Mouse (Mus musculus): ENCODE results near the gene H2-T23. TPM values are rescaled to one million over a fixed set of nuclear protein-coding genes. Genes with fewer than 3 reads are reported as not detected.

The H2-T23 gene
- polyA plus RNA-seq, 1 experiment from 2014 or later: 7.2 TPM

DNA sequence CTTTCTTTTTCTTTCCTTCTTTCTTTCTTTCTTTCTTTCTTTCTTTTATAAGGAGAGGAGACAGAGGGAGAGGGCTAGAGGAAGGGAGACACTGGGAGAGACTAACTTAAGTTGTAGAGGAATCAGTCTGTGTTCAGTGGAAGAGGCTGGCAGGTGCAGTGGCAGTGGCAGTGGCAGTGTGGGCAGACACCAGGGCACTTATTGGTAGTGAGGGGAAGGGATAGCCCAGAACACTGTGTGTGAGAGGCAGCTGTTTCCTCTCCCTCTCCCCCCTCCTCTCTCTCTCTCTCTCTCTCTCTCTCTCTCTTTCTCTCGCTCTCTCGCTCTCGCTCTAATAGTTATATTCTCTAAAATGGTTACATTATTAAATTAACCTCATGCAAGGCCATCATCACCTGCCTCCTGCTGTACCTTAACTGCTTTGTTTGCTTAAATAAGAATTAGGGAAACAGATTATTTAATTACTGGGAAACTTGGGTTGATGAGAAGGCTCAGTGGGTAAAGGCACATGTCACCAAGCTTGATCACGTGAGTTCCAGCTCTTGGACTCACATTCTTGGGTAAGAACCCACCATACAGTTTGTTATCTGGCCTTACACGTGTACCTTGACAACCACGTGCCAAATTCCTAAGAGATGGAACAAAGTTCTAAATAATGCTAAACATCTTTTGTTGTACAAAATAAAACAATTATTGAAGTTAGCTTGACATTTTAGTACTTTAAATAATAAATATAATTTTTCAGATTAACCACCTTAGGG lies 33.9 kb downstream of the H2-T23 start:
- Histone ChIP-seq H3K27ac (ENCODE audit: low read length) (no peak overlapping the region), H3K27me3 (ENCODE audit: control insufficient read depth, insufficient read depth, low read depth, low read length) (no peaks in the 10 kb centered on the region), H3K9ac (ENCODE audit: low read length) (no peak overlapping the region), H3K4me2 (ENCODE audit: low read depth, low read length) (no peak overlapping the region), H3K9me3 (ENCODE audit: control insufficient read depth, low read length) (no peaks in the 10 kb centered on the region), H3K4me3 (ENCODE audit: low read length) (no peak overlapping the region), H3K36me3 (ENCODE audit: control insufficient read depth, insufficient read depth, low read length) (no peaks in the 10 kb centered on the region), H3K4me1 (replicated peaks; ENCODE audit: control insufficient read depth, insufficient read depth, low read length) (peaks cover 16% of the 10 kb centered on the region)
- no peak for ATAC-seq (ENCODE audit: low read depth)
- 82% methylated on average over 6 of the region's 6 CpGs for WGBS

DNA sequence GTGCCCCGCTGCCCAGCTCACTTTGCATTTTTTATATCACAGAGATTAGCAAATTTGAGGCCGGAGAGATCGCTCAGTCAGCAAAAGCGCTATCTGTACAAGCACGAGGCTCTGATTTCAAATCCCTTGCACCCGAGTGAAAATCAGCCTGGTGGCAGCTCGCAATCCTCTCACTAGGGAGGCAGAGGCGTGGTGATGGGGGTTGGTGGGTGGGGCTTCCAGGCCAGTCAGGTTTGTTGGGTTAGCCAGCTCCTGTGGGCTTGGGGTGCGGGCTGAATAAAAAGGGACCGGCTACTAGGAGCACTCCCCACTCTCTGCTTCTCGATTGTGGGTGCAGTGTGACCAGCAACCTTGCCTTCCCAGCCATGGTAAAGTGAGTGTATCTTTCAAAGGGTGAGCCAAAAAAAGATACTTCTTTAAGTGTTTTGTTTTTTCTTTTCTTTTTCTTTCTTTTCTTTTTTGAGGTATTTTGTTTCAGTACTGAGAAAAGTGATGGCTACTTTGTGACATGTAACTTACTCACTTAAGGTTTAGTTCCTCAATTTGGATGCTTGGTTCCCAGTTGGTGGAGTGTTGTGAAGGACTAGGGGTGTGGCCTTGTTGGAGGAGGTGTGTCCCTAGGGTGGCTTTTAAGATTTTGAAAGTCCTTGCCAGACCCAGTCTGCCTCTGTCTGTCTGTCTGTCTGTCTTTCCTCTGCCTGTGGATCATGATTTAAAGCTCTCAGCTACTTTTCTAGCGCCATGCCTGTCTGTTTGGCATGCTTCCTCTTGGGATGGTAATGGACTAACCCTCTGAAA lies 34.7 kb downstream of the H2-T23 start:
- ATAC-seq (ENCODE audit: low read depth): no peak
- Histone ChIP-seq H3K4me1 (replicated peaks; ENCODE audit: control insufficient read depth, insufficient read depth, low read length) (peaks cover 16% of the 10 kb centered on the region), H3K4me3 (ENCODE audit: low read length) (no peak overlapping the region), H3K9me3 (ENCODE audit: control insufficient read depth, low read length) (no peaks in the 10 kb centered on the region), H3K36me3 (ENCODE audit: control insufficient read depth, insufficient read depth, low read length) (no peaks in the 10 kb centered on the region), H3K27ac (ENCODE audit: low read length) (no peak overlapping the region), H3K4me2 (ENCODE audit: low read depth, low read length) (no peak overlapping the region), H3K9ac (ENCODE audit: low read length) (no peak overlapping the region), H3K27me3 (ENCODE audit: control insufficient read depth, insufficient read depth, low read depth, low read length) (no peaks in the 10 kb centered on the region)
- 44% methylated on average over 12 of the region's 12 CpGs for WGBS

DNA sequence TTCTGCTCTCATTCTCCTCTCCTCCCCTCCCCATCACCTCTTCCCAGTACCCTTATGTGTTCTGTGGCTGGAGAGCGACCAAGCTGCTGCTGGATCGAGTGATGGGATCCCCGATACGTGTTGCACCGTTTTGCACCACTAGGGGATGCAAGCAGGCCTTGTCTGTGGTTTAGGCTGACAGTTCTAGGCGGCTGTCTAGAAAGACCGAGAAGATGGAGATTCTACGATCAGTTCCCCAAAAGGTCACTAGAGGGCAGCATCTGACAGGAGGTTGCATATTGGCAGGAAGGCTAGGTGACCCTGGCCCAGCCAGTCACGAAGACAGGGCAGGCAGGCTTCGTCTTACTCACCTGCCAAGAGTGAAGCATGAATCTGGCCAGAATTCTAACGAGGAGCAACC lies 35.7 kb downstream of the H2-T23 start:
- Histone ChIP-seq H3K4me1 (replicated peaks; ENCODE audit: control insufficient read depth, insufficient read depth, low read length) (peaks cover 18% of the 10 kb centered on the region), H3K4me2 (ENCODE audit: low read depth, low read length) (no peak overlapping the region), H3K9me3 (ENCODE audit: control insufficient read depth, low read length) (no peaks in the 10 kb centered on the region), H3K36me3 (ENCODE audit: control insufficient read depth, insufficient read depth, low read length) (no peaks in the 10 kb centered on the region), H3K27ac (ENCODE audit: low read length) (no peak overlapping the region), H3K27me3 (ENCODE audit: control insufficient read depth, insufficient read depth, low read depth, low read length) (no peaks in the 10 kb centered on the region), H3K9ac (ENCODE audit: low read length) (no peak overlapping the region), H3K4me3 (ENCODE audit: low read length) (no peak overlapping the region)
- ATAC-seq (ENCODE audit: low read depth): peak; percentile 63
- WGBS: 2% methylated on average over 11 of the region's 11 CpGs

DNA sequence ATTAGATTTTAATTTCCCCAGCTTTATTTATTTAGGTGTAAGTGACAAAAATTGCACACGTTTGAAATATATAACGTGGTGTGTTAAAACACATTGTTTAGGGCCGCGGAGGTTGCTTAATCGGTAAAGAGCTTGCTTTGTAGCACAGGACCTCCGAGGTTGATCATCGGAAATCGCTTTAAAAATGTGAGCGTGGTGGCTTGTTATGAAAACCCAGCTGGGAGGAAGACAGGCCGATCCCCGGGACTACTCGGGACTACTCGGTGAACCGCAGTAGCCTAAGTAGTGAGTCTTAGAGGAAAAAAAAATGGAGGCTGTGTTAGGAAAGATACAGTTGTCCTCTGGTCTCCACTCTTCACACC lies 37.8 kb downstream of the H2-T23 start:
- H3K27me3 ChIP-seq (ENCODE audit: control insufficient read depth, insufficient read depth, low read depth, low read length): no peaks in the 10 kb centered on the region
- peak overlapping the region; percentile 71 for H3K4me3 ChIP-seq (ENCODE audit: low read length)
- H3K4me1 ChIP-seq (replicated peaks; ENCODE audit: control insufficient read depth, insufficient read depth, low read length): peaks cover 18% of the 10 kb centered on the region
- H3K27ac ChIP-seq (ENCODE audit: low read length): peak overlapping the region; percentile 43; the same call in 1 of the 2 replicates
- 4% methylated on average over 14 of the region's 14 CpGs for WGBS
- H3K9ac ChIP-seq (ENCODE audit: low read length): peak overlapping the region; percentile 74
- no peak for ATAC-seq (ENCODE audit: low read depth)
- no peaks in the 10 kb centered on the region for H3K9me3 ChIP-seq (ENCODE audit: control insufficient read depth, low read length)
- no peaks in the 10 kb centered on the region for H3K36me3 ChIP-seq (ENCODE audit: control insufficient read depth, insufficient read depth, low read length)
- peak overlapping the region; percentile 69 for H3K4me2 ChIP-seq (ENCODE audit: low read depth, low read length)

DNA sequence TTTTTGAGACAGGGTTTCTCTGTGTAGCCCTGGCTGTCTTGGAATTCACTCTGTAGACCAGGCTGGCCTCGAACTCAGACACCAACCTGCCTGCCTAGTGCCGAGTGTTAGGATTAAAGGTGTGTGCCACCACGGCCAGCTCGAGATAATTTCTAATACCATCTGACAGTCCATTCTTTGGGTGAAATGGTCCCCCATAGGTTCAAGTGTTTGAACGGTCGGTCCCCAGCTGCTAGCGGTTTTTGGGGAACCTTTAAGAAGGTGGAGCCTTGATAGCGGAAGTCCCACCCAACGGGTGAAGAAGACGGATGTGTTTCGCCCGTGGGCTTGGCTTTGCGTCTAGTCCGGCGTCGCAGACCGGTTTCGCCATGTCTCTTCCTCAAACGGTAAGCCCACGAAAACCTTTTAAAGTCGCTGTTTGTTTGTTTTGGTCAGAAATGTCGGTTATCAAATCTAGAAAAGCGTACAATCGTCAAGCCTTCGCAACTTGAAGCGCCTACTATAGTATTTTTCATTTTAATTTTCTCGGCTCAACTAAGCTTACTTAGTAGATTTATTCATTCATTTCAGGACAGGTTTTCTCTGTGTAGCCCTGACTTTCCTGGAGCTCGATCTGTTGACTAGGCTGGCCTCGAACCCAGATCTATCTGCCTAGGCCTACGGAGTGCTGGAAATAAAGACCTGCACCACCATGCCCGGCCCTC lies 38.3 kb downstream of the H2-T23 start:
- H3K27ac ChIP-seq (ENCODE audit: low read length): peak overlapping the region; percentile 43; the same call in 1 of the 2 replicates
- ATAC-seq (ENCODE audit: low read depth): peak; percentile 74
- no peaks in the 10 kb centered on the region for H3K9me3 ChIP-seq (ENCODE audit: control insufficient read depth, low read length)
- H3K27me3 ChIP-seq (ENCODE audit: control insufficient read depth, insufficient read depth, low read depth, low read length): no peaks in the 10 kb centered on the region
- WGBS: 4% methylated on average over 31 of the region's 31 CpGs
- H3K36me3 ChIP-seq (ENCODE audit: control insufficient read depth, insufficient read depth, low read length): no peaks in the 10 kb centered on the region
- H3K4me3 ChIP-seq (ENCODE audit: low read length): peak overlapping the region; percentile 71
- peak overlapping the region; percentile 74 for H3K9ac ChIP-seq (ENCODE audit: low read length)
- H3K4me2 ChIP-seq (ENCODE audit: low read depth, low read length): peak overlapping the region; percentile 69
- peaks cover 18% of the 10 kb centered on the region for H3K4me1 ChIP-seq (replicated peaks; ENCODE audit: control insufficient read depth, insufficient read depth, low read length)

DNA sequence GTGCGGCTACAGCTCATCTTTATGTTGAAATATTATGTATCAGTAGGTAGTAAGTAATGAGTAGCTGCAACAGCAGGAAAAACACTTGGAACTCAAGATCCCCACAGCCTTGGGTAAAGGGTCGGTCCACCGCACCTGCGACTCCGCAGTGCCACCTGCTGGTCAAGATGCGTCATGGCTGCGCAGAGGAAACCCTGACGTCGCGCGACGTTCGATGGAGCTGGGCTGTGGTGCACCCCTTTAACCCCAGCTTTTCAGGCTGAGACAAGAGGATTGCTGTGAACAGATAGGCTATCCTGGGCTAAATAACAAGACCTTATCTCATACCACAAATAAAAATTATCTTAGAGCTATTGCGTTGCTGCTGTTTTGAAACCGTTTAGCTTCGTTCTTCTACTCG lies 39.0 kb downstream of the H2-T23 start:
- H3K27me3 ChIP-seq (ENCODE audit: control insufficient read depth, insufficient read depth, low read depth, low read length): no peaks in the 10 kb centered on the region
- H3K4me1 ChIP-seq (replicated peaks; ENCODE audit: control insufficient read depth, insufficient read depth, low read length): peaks cover 18% of the 10 kb centered on the region
- H3K9ac ChIP-seq (ENCODE audit: low read length): no peak overlapping the region
- 7% methylated on average over 17 of the region's 17 CpGs for WGBS
- ATAC-seq (ENCODE audit: low read depth): peak; percentile 75
- H3K27ac ChIP-seq (ENCODE audit: low read length): no peak overlapping the region
- no peaks in the 10 kb centered on the region for H3K9me3 ChIP-seq (ENCODE audit: control insufficient read depth, low read length)
- H3K4me2 ChIP-seq (ENCODE audit: low read depth, low read length): peak overlapping the region; percentile 69
- peaks cover 3% of the 10 kb centered on the region for H3K36me3 ChIP-seq (ENCODE audit: control insufficient read depth, insufficient read depth, low read length)
- H3K4me3 ChIP-seq (ENCODE audit: low read length): peak overlapping the region; percentile 71

DNA sequence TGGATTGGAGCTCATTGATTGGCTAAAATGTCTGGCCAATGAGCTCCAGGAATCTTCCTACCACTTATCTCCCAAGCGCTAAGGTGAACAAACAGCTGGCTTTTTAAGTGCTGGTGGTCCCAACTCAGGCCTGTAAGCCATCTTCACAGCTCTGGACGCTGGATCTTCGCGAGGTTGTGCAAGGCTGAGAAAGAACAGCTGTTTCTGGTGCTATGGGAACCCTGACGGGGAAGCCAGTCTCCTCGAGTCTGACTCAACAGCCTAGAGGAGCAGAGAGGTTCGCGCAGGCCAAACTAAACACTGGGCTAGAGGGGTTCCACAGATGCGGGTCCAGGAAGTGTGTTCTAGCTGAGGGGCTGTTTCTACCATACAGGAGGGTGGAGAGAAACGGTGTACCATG lies 40.9 kb downstream of the H2-T23 start:
- no peaks in the 10 kb centered on the region for H3K27me3 ChIP-seq (ENCODE audit: control insufficient read depth, insufficient read depth, low read depth, low read length)
- H3K9me3 ChIP-seq (ENCODE audit: control insufficient read depth, low read length): no peaks in the 10 kb centered on the region
- H3K36me3 ChIP-seq (ENCODE audit: control insufficient read depth, insufficient read depth, low read length): peaks cover 14% of the 10 kb centered on the region
- ATAC-seq (ENCODE audit: low read depth): peak; percentile 55
- peaks cover 11% of the 10 kb centered on the region for H3K4me1 ChIP-seq (replicated peaks; ENCODE audit: control insufficient read depth, insufficient read depth, low read length)
- no peak overlapping the region for H3K9ac ChIP-seq (ENCODE audit: low read length)
- H3K4me3 ChIP-seq (ENCODE audit: low read length): no peak overlapping the region
- H3K27ac ChIP-seq (ENCODE audit: low read length): no peak overlapping the region
- 23% methylated on average over 10 of the region's 10 CpGs for WGBS
- H3K4me2 ChIP-seq (ENCODE audit: low read depth, low read length): no peak overlapping the region

DNA sequence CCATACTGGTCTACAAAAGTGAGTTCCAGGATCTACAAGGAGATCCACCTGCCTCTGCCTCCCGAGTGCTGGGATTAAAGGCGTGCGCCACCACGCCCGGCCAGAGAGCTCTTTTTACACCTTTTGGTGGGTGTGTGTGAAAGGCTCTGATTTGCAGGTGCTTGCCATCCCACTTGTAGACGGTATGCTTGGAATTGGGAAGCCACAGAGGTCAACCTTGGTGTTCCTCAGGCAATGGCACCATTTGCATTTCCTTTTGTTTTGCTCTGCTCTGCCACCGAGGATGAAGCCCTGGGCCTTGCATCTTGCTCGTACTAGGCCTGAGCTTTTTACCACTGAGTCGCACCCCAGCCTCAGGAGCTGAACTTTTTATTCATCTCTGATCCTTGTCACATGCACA lies 50.9 kb downstream of the H2-T23 start:
- peaks cover 15% of the 10 kb centered on the region for H3K4me1 ChIP-seq (replicated peaks; ENCODE audit: control insufficient read depth, insufficient read depth, low read length)
- H3K27me3 ChIP-seq (ENCODE audit: control insufficient read depth, insufficient read depth, low read depth, low read length): no peaks in the 10 kb centered on the region
- WGBS: 92% methylated on average over 9 of the region's 9 CpGs
- H3K4me3 ChIP-seq (ENCODE audit: low read length): no peak overlapping the region
- no peaks in the 10 kb centered on the region for H3K9me3 ChIP-seq (ENCODE audit: control insufficient read depth, low read length)
- H3K4me2 ChIP-seq (ENCODE audit: low read depth, low read length): no peak overlapping the region
- ATAC-seq (ENCODE audit: low read depth): no peak
- H3K36me3 ChIP-seq (ENCODE audit: control insufficient read depth, insufficient read depth, low read length): peaks cover 20% of the 10 kb centered on the region
- no peak overlapping the region for H3K9ac ChIP-seq (ENCODE audit: low read length)
- no peak overlapping the region for H3K27ac ChIP-seq (ENCODE audit: low read length)

DNA sequence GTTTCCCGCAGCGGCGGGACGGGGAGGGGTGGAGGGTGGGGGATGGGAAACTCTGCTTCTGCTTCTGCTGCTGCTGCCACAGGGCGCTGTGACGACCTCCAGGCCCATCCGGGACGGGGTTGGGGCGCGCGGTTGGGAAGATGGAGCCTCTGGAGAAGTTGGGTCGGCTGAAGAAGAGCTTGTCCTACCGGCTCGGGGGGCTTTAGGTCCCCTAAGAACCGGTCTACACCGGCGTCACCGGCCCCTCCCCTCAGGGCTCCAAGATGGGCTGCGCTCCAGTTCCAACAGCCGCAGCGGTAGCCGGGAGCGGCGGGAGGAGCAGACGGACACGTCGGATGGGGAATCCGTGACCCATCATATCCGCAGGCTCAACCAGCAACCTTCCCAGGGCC lies 52.3 kb downstream of the H2-T23 start:
- H3K4me1 ChIP-seq (replicated peaks; ENCODE audit: control insufficient read depth, insufficient read depth, low read length): peaks cover 15% of the 10 kb centered on the region
- H3K27me3 ChIP-seq (ENCODE audit: control insufficient read depth, insufficient read depth, low read depth, low read length): no peaks in the 10 kb centered on the region
- peak overlapping the region; percentile 64 for H3K9ac ChIP-seq (ENCODE audit: low read length)
- ATAC-seq (ENCODE audit: low read depth): peak; percentile 20
- H3K4me2 ChIP-seq (ENCODE audit: low read depth, low read length): peak overlapping the region; percentile 87
- no peaks in the 10 kb centered on the region for H3K9me3 ChIP-seq (ENCODE audit: control insufficient read depth, low read length)
- 0% methylated on average over 25 of the region's 29 CpGs for WGBS
- peaks cover 20% of the 10 kb centered on the region for H3K36me3 ChIP-seq (ENCODE audit: control insufficient read depth, insufficient read depth, low read length)
- peak overlapping the region; percentile 95 for H3K27ac ChIP-seq (ENCODE audit: low read length)
- H3K4me3 ChIP-seq (ENCODE audit: low read length): peak overlapping the region; percentile 67
